Mouse (Mus musculus) spleen, adult 2 months (tissue): ENCODE results near the gene Plin1.

Experiments used
- CTCF ChIP-seq: fragments of 200-500 bp; IDR thresholded peaks from 2 replicates; pipeline ENCODE4 v1.5.1; 2011; ENCODE audit warnings: mild to moderate bottlenecking, inconsistent platforms; ENCODE audit not compliant: insufficient read depth, insufficient read length, insufficient replicate concordance; ENCODE audit errors: extremely low read depth
- POLR2A ChIP-seq: fragments of 200-500 bp; IDR thresholded peaks from 2 replicates; pipeline ENCODE4 v1.6.1; 2011; ENCODE audit warnings: low read depth, low read length, inconsistent platforms

GRCm38 (mm10) chr7:79710831-79711230, 21.9 kb downstream of the Plin1 start:
- no peak for TF ChIP-seq CTCF
- no peak for TF ChIP-seq POLR2A
